Mouse (Mus musculus): ENCODE data around the gene Mgll. TPM values are rescaled to one million over a fixed set of nuclear protein-coding genes. Genes with fewer than 3 reads are reported as not detected.

Mgll gene
- total RNA-seq, 2 experiments from 2014 or later, result 185 to 189 TPM

DNA sequence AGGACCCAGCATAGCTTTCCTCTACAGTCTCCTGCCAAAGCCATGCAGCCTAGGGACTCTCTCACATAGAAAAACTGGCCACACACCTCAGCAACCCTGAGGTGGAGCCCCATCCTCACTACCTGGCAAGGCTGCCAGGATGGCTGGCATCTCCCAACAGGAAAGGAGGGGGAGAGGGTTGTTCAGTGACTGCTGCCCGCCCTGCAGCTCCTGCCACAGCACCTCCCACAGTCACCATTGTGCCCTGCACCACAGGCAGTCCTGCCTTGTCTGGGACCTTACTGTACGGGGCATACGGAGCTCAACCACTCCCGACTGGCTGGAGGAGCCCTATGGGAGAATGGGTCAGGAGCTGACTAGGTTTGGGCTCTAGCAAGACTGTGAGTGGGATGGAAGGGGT lies 57.7 kb downstream of the Mgll start:
- H3K27ac ChIP-seq, result no peak overlapping the region
- TF ChIP-seq CTCF (IDR thresholded peaks at IDR 0.05), result no peak
- no peak for DNase-seq (ENCODE audit: extremely low spot score in 1 of 2, low spot score in 2 of 2)
- intact Hi-C loops (cut with DNase I), result no loop called here
- H3K4me3 ChIP-seq, result no peak overlapping the region

DNA sequence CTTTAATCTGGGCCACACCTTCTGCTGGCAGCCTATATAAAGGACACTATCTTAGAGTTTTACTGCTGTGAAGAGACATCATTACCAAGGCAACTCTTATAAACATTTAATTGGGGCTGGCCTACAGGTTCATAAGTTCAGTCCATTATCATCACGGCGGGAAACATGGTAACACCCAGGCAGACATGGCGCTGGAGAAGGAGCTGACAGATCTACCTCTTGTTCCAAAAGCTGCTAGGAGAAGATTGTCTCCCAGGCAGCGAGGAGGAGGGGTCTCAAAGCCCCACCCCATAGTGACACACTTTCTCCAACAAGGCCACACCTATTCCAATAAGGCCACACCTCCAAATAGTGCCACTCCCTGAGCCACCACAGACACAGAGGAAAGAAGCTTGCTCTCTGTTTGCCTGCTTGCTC lies 58.8 kb downstream of the Mgll start:
- intact Hi-C loops (cut with DNase I), result no loop called here
- no peak for TF ChIP-seq CTCF (IDR thresholded peaks at IDR 0.05)
- DNase-seq (ENCODE audit: extremely low spot score in 1 of 2, low spot score in 2 of 2), result no peak

DNA sequence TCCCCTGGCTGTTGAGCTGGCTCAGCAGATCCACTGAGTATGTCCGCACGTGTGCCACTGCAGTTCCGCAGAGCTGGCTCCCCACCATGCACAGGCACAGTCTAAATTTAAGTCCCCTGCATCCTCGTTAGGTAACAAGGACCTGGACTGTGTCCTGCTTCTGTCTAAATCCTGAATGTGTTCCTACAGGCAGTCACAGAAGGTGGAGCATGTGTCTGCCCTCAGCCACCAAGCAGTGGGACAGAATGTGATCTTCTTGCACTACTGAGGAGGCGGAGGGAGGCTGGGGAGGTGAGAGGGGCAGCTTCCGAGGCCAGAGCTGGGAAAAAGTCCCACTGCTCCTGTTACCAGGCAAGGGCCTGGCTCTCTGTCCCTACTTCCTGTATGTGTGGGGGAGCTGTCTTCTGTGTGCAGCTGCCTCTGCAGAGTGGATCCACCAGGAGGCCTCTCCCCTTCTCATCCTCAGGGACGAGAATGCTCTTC lies 60.5 kb downstream of the Mgll start:
- H3K27ac ChIP-seq, result peak overlapping the region; percentile 84
- TF ChIP-seq CTCF (IDR thresholded peaks at IDR 0.05), result no peak; the same call in 1 of the 2 replicates
- H3K4me3 ChIP-seq, result no peak overlapping the region
- no peak for DNase-seq (ENCODE audit: extremely low spot score in 1 of 2, low spot score in 2 of 2)
- intact Hi-C loops (cut with DNase I), result no loop called here

More for the DNA sequence above, 58.8 kb downstream of the Mgll start:
- no peak overlapping the region for H3K27ac ChIP-seq
- H3K4me3 ChIP-seq, result no peak overlapping the region

DNA sequence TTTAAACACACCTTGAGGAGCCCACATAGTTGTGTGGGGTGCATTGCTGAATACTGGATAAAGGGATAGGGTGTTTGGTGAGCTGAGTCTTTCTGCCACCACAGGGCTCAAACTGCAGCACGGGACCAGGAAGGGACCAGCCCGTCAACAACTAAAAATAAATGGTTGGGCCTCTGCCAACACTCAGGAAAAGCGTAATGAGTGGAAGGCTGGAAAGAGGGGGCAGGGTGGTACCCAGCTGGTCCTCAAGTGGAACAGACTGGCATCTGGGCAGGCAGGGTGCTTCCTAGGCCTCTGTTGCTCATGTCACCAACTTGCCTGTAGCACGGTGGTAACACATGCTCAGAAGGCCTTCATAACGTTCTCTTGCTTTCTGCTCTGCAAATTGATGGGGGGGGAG lies 61.1 kb downstream of the Mgll start:
- DNase-seq (ENCODE audit: extremely low spot score in 1 of 2, low spot score in 2 of 2), result no peak
- no peak overlapping the region for H3K4me3 ChIP-seq
- peak overlapping the region; percentile 84 for H3K27ac ChIP-seq
- TF ChIP-seq CTCF (IDR thresholded peaks at IDR 0.05), result no peak
- intact Hi-C loops (cut with DNase I), result no loop called here

DNA sequence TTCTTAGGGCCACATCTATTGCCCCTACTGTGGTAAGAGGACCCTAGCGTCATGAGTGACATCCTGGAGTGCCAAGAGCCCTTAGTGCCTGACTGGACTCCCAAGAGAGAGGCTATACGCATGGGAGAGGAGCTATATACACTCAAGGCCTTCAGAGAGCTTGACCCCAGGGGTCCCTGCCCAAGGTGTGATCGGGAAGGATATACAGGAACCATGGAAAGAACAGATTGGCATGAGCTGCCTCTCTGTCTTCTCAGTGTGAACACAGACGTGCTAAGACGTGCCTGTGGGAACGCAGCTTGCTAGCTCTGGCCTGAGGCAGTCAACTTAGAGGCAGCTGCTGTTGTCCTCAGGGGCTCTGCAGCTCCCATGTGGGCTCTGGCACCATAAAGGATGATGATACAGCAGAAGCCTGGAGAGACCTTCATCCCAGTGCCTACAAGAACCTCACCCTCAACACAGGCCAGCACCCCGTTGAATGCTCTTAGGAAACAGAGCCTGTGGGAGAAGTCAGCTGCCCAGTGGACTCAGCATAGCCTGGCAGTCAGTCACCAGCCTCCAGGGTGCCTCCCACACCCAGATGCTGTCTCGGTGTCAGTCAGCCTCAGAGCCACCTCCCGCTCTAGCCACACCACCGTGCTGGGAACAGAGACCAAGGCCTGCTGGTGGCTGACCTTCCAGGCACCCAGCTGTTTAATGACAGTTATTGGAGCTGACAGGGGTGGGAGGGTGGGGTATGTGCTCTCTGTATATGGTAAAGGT lies 61.8 kb downstream of the Mgll start:
- intact Hi-C loops (cut with DNase I), result no loop called here
- H3K27ac ChIP-seq, result peak overlapping the region; percentile 84
- DNase-seq (ENCODE audit: extremely low spot score in 1 of 2, low spot score in 2 of 2), result no peak
- H3K4me3 ChIP-seq, result no peak overlapping the region
- TF ChIP-seq CTCF (IDR thresholded peaks at IDR 0.05), result no peak

DNA sequence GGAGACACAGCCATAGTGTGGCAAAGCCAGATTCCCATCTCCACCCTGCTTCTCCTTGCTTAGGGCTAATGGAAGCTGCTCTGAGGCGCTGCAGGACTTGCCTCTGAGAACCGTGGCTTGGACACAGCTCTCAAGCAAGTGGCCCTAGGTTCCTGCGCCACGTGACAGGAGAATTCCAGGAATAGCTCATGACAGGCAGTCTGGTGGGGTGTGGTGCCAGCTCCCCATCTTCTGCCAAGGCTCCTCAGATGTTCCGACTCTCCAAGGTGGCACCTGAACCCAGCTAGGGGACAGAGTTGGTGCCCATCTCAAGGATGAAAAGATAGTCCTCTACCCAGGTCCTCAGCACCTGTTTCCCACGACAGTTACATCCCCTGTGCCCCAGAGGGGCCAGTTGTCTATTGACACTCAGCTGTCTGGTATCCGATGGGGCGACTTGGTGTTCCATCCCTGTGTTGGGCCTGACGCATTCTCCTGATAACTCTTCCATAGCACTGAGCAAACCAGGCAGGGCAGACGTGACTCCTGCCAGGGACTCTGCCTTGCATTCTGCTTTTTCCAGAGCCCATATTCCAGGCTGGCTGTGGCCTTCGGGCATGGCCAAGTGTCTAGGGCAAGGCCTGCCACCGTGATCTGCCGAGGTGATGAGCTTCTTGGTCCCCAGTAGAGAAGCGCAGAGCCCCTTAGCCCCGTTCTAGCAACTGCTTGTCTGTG lies 62.7 kb downstream of the Mgll start:
- Histone ChIP-seq H3K27ac (peak overlapping the region; percentile 84), H3K4me3 (no peak overlapping the region)
- no peak for TF ChIP-seq CTCF (IDR thresholded peaks at IDR 0.05)
- no peak for DNase-seq (ENCODE audit: extremely low spot score in 1 of 2, low spot score in 2 of 2)
- intact Hi-C loops (cut with DNase I), result no loop called here

DNA sequence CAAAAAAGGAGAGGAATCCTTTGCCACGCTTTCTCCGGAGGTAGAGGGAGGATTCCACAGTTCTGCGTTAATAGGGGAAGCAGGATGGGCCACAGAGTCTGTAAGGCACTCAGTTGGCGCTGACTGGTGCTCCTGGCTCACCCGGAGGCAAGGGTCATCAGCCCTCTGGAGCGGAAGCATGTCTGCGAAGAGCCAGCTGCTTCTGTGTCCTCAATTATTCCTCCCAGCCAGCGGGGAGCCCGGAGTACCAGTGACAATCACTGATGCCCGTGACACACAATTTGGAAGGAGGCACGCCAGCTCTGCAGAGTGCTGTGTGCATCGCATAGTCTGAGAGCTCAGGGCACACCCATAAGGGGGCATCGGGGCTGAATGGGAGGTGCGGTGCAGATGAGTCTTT lies 63.3 kb downstream of the Mgll start:
- no peak overlapping the region for H3K4me3 ChIP-seq
- no peak for TF ChIP-seq CTCF (IDR thresholded peaks at IDR 0.05)
- peak overlapping the region; percentile 84 for H3K27ac ChIP-seq
- intact Hi-C loops (cut with DNase I), result no loop called here
- DNase-seq (ENCODE audit: extremely low spot score in 1 of 2, low spot score in 2 of 2), result no peak

DNA sequence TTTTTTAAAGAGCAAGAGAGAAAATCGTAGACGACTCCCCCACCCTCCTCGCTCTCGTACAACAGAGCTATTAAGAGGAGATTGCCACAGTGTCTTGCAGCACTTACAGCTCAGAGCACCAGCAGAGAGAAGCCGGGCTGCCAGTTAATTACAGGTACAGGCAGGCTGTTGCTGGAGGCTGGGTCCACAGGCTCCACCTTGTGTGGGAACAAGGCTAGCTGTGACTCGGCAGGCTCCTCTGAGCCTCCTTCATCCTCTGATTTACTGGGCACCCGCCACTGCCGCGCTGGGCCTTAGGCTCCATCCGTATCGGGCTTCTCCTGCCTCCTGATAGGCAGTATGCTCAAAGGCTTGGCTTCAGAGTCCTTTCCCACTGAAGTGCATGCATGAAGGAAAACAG lies 64.0 kb downstream of the Mgll start:
- peak overlapping the region; percentile 84 for H3K27ac ChIP-seq
- no peak for TF ChIP-seq CTCF (IDR thresholded peaks at IDR 0.05)
- H3K4me3 ChIP-seq, result no peak overlapping the region
- DNase-seq (ENCODE audit: extremely low spot score in 1 of 2, low spot score in 2 of 2), result no peak
- intact Hi-C loops (cut with DNase I), result no loop called here

DNA sequence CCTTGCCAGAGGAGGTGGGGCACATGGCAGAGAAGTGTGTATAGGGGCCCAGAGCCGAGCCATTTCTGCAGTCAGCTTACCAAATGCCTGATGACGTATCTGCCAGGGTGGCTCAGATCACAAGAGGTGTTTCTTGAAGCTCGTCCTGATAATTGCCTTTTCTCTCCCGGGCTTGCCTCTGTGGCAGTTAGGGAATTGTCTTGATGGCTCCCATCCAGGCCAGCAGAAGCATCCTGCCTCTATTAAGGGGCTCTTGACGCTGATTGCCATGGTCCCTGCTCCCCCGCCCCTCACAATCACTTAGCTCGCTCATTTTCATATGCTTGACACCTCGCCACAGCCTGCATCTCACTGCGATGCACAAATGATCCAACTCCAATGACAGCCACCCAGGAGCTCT lies 67.1 kb downstream of the Mgll start:
- Histone ChIP-seq H3K4me3 (no peak overlapping the region), H3K27ac (no peak overlapping the region; the same call in 1 of the 2 replicates)
- intact Hi-C loops (cut with DNase I), result no loop called here
- DNase-seq (ENCODE audit: extremely low spot score in 1 of 2, low spot score in 2 of 2), result no peak
- TF ChIP-seq CTCF (IDR thresholded peaks at IDR 0.05), result no peak

DNA sequence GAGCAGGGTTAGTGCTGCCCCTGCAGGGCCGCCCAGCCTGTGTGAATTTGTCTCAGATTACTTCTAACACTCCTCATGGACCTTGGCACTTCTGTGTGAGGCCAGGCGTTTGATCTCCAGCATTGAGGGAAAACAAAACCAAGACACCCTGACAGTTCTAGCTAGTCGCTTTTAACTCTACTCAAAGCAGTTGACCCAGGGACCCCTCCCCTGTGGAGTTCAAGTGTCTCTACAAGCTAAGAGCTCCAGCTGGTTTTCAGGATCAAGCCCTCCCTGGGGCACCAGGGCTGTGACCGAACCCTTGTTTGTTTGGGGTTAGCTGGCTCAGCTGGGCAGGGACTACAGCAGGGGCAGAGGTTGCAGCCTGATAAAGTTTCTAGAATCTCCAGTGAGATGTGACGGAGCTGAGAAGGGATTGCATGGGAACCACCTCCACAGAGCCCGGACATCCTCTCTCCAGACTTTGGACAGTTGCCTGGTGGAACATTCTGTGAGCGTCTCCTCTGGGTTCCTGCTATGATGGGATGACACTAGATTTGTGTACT lies 68.0 kb downstream of the Mgll start:
- no peak for TF ChIP-seq CTCF (IDR thresholded peaks at IDR 0.05)
- no peak overlapping the region for H3K27ac ChIP-seq
- no peak overlapping the region for H3K4me3 ChIP-seq
- DNase-seq (ENCODE audit: extremely low spot score in 1 of 2, low spot score in 2 of 2), result no peak
- intact Hi-C loops (cut with DNase I), result no loop called here

DNA sequence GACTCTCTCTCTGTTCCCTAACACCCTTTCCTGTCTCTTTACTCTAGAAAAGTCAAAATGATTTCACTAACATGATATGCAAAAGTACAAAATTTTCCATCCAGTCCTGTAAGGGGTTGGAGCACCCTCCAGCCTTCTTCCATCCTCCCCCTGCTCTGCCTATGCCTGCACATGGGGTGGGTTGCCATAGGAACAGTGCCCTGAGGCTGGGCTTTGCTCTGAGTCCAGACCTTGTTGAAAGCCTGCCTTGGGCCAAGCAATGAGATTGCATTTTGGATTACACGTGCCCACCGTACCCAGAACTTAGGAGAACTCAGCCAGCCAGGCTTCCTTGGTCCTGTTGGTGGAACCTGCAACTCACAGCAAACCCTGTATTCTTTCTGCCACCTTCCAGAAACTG lies 69.0 kb downstream of the Mgll start:
- Histone ChIP-seq H3K4me3 (no peak overlapping the region), H3K27ac (peak overlapping the region; percentile 40; the same call in 1 of the 2 replicates)
- intact Hi-C loops (cut with DNase I), result no loop called here
- TF ChIP-seq CTCF (IDR thresholded peaks at IDR 0.05), result no peak
- no peak for DNase-seq (ENCODE audit: extremely low spot score in 1 of 2, low spot score in 2 of 2)

DNA sequence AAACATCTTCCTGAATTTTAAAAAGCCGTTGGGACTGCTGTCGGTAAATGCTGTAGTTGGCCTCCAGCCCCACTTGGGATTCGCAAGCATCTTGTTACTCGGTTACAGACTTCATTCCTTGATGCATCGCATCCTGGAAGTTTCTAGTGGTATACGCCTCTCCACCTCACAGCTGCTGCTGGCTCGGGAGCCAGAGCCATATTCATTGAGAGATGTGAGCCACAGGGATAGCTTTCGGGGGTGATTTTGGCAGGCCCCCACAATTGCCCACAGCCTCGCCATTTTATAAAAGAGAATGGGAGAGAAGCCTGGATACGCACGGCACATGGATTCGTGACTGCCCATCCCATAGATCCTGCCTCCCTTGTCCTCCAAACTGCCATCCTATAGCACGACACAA lies 69.7 kb downstream of the Mgll start:
- TF ChIP-seq CTCF (IDR thresholded peaks at IDR 0.05), result no peak
- intact Hi-C loops (cut with DNase I), result loop anchor here (2.0 kb wide), 1 partner anchor 15 kb away; no protein-coding TSS in a partner anchor
- DNase-seq (ENCODE audit: extremely low spot score in 1 of 2, low spot score in 2 of 2), result no peak
- H3K4me3 ChIP-seq, result no peak overlapping the region
- H3K27ac ChIP-seq, result no peak overlapping the region; the same call in 1 of the 2 replicates

All from left cerebral cortex, adult 2 months (tissue).